Mouse (Mus musculus): ENCODE measurements around the gene Med11. TPM values are rescaled to one million over a fixed set of nuclear protein-coding genes. Genes with fewer than 3 reads are reported as not detected.
"Not testable (repeated sequence)": the region's sequence is repeated elsewhere in the genome, so short reads cannot be mapped to it uniquely, and the experiment has no call there.

Gene Med11
- total RNA-seq (2021) = 10 to 100 TPM; 13.2 to 17.3 TPM

GRCm38 (mm10) chr11:70451797-70452498 lies at the start of gene Med11:
Med11 (plus strand) TSS chr11:70451919.
- DNase-seq = peak; percentile 93 to 94

- DNase-seq = no peak
Measured at GRCm38 (mm10) chr11:70403598-70403997, 48.1 kb upstream of the Med11 start.

- DNase-seq = peak; percentile 92 to 93
Measured at GRCm38 (mm10) chr11:70409594-70410296, 42.0 kb upstream of the Med11 start, which contains the start of gene Pelp1. Pelp1 (minus strand) TSS chr11:70410031.

GRCm38 (mm10) chr11:70410297-70410643 lies 41.4 kb upstream of the Med11 start:
- DNase-seq = no peak

GRCm38 (mm10) chr11:70412591-70412990 lies 39.1 kb upstream of the Med11 start:
- DNase-seq = no peak

GRCm38 (mm10) chr11:70413961-70414360 lies 37.8 kb upstream of the Med11 start:
- DNase-seq = peak; percentile 49 to 67

GRCm38 (mm10) chr11:70418199-70418598 lies 33.5 kb upstream of the Med11 start:
- no peak for DNase-seq

GRCm38 (mm10) chr11:70419486-70419885 lies 32.2 kb upstream of the Med11 start:
- DNase-seq = no peak

- not testable (repeated sequence) for DNase-seq
Measured at GRCm38 (mm10) chr11:70426598-70426997, 25.1 kb upstream of the Med11 start.

- no peak for DNase-seq
Measured at GRCm38 (mm10) chr11:70431574-70431973, 20.1 kb upstream of the Med11 start.

- peak; percentile 99 to 100 for DNase-seq
Measured at GRCm38 (mm10) chr11:70432048-70432894, 19.4 kb upstream of the Med11 start, which contains the start of gene Arrb2. Arrb2 (plus strand) TSS chr11:70432635.

- DNase-seq = peak in 1 of 2 experiments; percentile 58
Measured at GRCm38 (mm10) chr11:70432895-70433568, 18.7 kb upstream of the Med11 start.

GRCm38 (mm10) chr11:70433569-70433943 lies 18.2 kb upstream of the Med11 start:
- DNase-seq = no peak

GRCm38 (mm10) chr11:70433951-70434350 lies 17.8 kb upstream of the Med11 start:
- no peak for DNase-seq

- no peak for DNase-seq
Measured at GRCm38 (mm10) chr11:70435476-70435875, 16.2 kb upstream of the Med11 start.

- DNase-seq = no peak
Measured at GRCm38 (mm10) chr11:70437426-70437825, 14.3 kb upstream of the Med11 start.

GRCm38 (mm10) chr11:70438728-70439374 lies 12.9 kb upstream of the Med11 start:
- DNase-seq = no peak

- no peak for DNase-seq
Measured at GRCm38 (mm10) chr11:70440637-70441036, 11.1 kb upstream of the Med11 start.

GRCm38 (mm10) chr11:70441882-70442281 lies 9.8 kb upstream of the Med11 start:
- no peak for DNase-seq

GRCm38 (mm10) chr11:70443964-70444363 lies 7.8 kb upstream of the Med11 start:
- no peak for DNase-seq

GRCm38 (mm10) chr11:70444667-70445066 lies 7.1 kb upstream of the Med11 start:
- no peak for DNase-seq

GRCm38 (mm10) chr11:70446756-70447155 lies 5.0 kb upstream of the Med11 start:
- no peak for DNase-seq

Data from layer of hippocampus, postnatal 36 days (tissue).